Mouse (Mus musculus) liver, adult 2 months (tissue): ENCODE results near the gene Tuft1. TPM values are rescaled to one million over a fixed set of nuclear protein-coding genes. Genes with fewer than 3 reads are reported as not detected.
"Not testable (repeated sequence)": the region's sequence is repeated elsewhere in the genome, so short reads cannot be mapped to it uniquely, and the experiment has no call there.

Source experiments
- DNase-seq: peaks from one replicate; pipeline ENCODE4 v3.0.0-alpha.2; 2011; ENCODE audit warnings: low read depth, low spot score; ENCODE audit errors: extremely low read depth
- H3K27ac ChIP-seq: fragments of 200-500 bp; replicated peaks from 2 replicates; pipeline ENCODE4 v1.5.1; 2012; ENCODE audit warnings: low read depth, mild to moderate bottlenecking, control low read depth, inconsistent platforms, low read length; ENCODE audit not compliant: insufficient read depth
- H3K27me3 ChIP-seq: fragments of 200-500 bp; 2 replicates; pipeline ENCODE4 v1.6.1; 2012; ENCODE audit warnings: mild to moderate bottlenecking, moderate library complexity, low read length, inconsistent platforms; ENCODE audit not compliant: control insufficient read depth, insufficient read depth
- H3K36me3 ChIP-seq: fragments of 200-500 bp; 2 replicates; pipeline ENCODE4 v1.6.1; 2012; ENCODE audit warnings: low read length, inconsistent platforms; ENCODE audit not compliant: control insufficient read depth, insufficient read depth
- H3K4me1 ChIP-seq: fragments of 200-500 bp; 2 replicates; pipeline ENCODE4 v1.6.1; 2011; ENCODE audit warnings: low read length; ENCODE audit not compliant: control insufficient read depth, insufficient read depth
- H3K4me3 ChIP-seq: fragments of 200-500 bp; 2 replicates; pipeline ENCODE4 v1.5.1; 2011; ENCODE audit warnings: low read depth, mild to moderate bottlenecking, control low read depth, low read length, moderate library complexity; ENCODE audit not compliant: insufficient read depth
- H3K79me2 ChIP-seq: fragments of 200-500 bp; 2 replicates; pipeline ENCODE4 v1.6.1; 2012; ENCODE audit warnings: inconsistent platforms, mild to moderate bottlenecking, low read length, moderate library complexity; ENCODE audit not compliant: control insufficient read depth, insufficient read depth
- H3K9ac ChIP-seq: fragments of 200-500 bp; 2 replicates; pipeline ENCODE4 v1.6.1; 2012; ENCODE audit warnings: low read depth, mild to moderate bottlenecking, control low read depth, inconsistent platforms, low read length
- CTCF ChIP-seq: fragments of 200-500 bp; IDR thresholded peaks from 2 replicates; pipeline ENCODE4 v1.5.1; 2011; ENCODE audit warnings: low read depth, low read length, control low read depth
- POLR2A ChIP-seq: fragments of 200-500 bp; IDR thresholded peaks from 2 replicates; pipeline ENCODE4 v1.6.1; 2011; ENCODE audit warnings: low read length, control low read depth; ENCODE audit not compliant: insufficient read depth; ENCODE audit errors: extremely low read depth
- WGBS: fragments of 180-500 bp; shearing (Covaris S2); methylation state at CpG from one replicate; pipeline ENCODE4 v1.1.7; 2018; 5-methylcytosine and 5-hydroxymethylcytosine counted together
- polyA plus RNA-seq: library from polyadenylated mRNA; depleted of rRNA; stranded (reverse); fragments of >200 nt; gene quantifications from 2 replicates; pipeline ENCODE4 v1.2.3, GENCODE M21; 2012
- total RNA-seq: library from RNA; depleted of rRNA; stranded (reverse); fragments of >200 nt; gene quantifications from 2 replicates; pipeline ENCODE4 v1.2.3, GENCODE M21; 2014

The Tuft1 gene
- total and polyA plus RNA-seq, 2 experiments: 2.6 to 7.3 TPM

DNA sequence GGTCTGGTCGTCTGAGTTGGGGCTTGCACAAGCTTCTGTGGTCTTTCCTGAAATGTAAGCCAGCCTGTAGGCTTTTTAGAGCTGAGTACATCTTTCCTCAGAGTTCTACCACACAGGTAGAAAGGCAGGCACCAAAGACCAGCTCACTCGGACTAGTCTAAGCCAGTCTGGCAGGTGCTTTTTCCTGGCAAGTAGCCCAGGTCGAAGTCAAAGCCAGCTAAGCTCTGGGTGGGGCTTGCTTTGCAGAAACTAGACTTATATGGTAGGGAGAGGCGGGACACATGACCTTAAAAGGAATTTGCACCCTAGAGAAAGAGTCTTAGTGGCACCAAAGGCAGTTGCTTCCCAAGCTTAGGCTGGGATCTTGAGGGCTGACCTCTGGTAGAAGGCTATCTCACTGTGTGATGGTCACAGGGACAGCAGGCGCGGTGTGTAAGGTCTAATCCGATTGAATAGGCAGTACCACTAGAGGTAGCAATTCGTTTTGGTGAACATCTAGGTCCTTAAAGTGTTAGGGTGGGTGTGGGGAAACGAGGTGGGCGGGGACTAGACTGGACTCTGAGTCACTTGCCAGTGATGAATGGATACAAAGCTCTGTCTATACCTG lies 573 bp upstream of the Tuft1 start:
- not testable (repeated sequence) for H3K4me1 ChIP-seq, H3K9ac ChIP-seq, H3K27me3 ChIP-seq, H3K79me2 ChIP-seq, H3K4me3 ChIP-seq, H3K36me3 ChIP-seq, H3K27ac ChIP-seq
- DNase-seq: peak; percentile 73
- WGBS: 17% methylated on average over 8 of the region's 10 CpGs

DNA sequence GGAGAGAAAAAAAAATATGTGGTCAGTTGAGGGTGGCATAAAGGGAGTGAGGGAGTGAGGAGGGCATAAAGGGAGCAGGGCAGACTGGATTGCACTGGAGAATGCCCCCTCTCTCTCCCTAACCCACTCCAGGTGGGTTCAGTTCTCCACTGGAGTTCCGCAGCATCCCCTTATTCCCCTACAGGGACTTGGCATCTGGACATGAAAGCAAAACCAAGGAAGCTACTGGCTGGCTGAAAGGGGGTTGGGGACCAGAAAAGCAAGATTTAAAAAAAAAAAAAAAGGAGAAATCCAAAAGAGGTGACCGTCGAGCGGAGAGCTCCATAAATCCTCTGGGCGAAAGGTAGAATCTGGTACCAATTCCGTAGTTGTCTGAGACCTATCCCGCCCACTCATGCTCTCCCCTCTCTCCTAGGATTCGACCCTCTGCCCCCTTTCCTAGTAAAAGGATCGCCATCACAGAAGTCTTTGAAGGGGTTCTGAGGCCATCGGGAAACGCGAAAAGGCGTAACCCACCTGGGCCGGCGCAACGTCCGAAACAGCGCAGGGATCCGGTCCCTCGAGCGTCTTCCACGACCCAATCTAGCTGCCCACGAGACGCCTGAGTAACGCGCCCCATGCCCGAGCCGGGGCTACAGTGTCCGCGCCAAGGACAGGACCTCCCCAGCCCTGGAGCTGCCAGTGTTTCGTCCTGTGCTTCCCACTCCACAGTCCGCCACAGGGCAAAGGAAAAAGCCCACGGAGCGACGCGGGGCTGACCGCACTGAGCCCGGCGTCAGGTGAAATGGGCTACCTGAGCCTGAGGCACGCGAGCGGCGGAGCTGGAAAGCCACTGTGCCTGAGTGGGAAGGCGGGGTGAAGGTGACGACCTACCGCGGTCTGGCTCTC lies 576 bp downstream of the Tuft1 start:
- DNase-seq, H3K27me3 ChIP-seq, H3K27ac ChIP-seq, H3K79me2 ChIP-seq, H3K36me3 ChIP-seq, H3K4me1 ChIP-seq: not testable (repeated sequence)
- Histone ChIP-seq H3K4me3 (peak overlapping the region; percentile 57), H3K9ac (peak overlapping the region; percentile 55)
- 4% methylated on average over 23 of the region's 47 CpGs for WGBS

DNA sequence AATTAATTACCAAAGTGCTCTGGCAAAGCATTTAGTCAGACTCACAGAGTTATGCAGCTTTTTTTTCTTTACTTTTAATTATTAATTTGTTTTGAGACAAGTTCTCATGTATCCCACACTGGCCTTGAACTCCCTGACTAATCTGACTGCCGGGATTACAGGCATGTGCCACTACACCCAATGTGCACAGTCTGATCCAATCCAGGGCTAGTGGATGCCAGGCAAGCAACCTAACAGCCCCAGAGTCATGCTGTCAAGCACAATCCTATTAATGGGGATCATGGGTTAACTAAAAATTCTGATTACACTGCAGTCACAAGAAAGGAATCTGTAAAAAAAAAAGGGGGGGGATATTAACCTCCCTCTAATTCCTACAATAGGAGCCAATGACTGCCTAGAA lies 4.7 kb downstream of the Tuft1 start:
- not testable (repeated sequence) for H3K4me1 ChIP-seq, H3K27ac ChIP-seq, H3K79me2 ChIP-seq, H3K4me3 ChIP-seq, H3K36me3 ChIP-seq, H3K27me3 ChIP-seq, H3K9ac ChIP-seq
- peak; percentile 17 for DNase-seq
- WGBS: 30% methylated on average over 1 of the region's 1 CpGs

DNA sequence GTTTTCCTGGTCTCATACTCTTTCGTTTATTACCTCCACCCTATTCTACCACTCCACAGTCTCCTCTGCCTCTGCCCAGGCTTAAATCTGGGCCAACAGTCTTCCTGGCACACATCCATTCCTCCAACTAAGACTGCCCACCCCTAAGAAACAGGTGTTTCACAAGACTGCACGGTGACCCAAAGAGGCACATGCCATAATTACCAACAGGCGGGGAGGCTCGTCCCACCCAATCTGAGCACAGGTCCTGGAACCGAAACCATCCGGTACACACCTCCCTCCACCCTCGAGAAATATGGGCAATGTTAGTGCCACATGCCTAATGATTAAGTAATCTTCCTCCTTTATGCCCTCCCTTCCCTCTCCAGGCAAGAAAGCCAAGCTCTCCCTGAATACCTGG lies 8.3 kb downstream of the Tuft1 start:
- peaks cover 5% of the 10 kb centered on the region for H3K4me1 ChIP-seq
- no peak for DNase-seq
- H3K79me2 ChIP-seq: peaks cover 4% of the 10 kb centered on the region; the same call in 1 of the 2 replicates
- TF ChIP-seq CTCF: no peak
- no peak for TF ChIP-seq POLR2A
- H3K36me3 ChIP-seq: no peaks in the 10 kb centered on the region
- no peak overlapping the region for H3K9ac ChIP-seq
- H3K27me3 ChIP-seq: no peaks in the 10 kb centered on the region
- 79% methylated on average over 7 of the region's 7 CpGs for WGBS
- H3K4me3 ChIP-seq: no peak overlapping the region
- H3K27ac ChIP-seq: no peak overlapping the region

DNA sequence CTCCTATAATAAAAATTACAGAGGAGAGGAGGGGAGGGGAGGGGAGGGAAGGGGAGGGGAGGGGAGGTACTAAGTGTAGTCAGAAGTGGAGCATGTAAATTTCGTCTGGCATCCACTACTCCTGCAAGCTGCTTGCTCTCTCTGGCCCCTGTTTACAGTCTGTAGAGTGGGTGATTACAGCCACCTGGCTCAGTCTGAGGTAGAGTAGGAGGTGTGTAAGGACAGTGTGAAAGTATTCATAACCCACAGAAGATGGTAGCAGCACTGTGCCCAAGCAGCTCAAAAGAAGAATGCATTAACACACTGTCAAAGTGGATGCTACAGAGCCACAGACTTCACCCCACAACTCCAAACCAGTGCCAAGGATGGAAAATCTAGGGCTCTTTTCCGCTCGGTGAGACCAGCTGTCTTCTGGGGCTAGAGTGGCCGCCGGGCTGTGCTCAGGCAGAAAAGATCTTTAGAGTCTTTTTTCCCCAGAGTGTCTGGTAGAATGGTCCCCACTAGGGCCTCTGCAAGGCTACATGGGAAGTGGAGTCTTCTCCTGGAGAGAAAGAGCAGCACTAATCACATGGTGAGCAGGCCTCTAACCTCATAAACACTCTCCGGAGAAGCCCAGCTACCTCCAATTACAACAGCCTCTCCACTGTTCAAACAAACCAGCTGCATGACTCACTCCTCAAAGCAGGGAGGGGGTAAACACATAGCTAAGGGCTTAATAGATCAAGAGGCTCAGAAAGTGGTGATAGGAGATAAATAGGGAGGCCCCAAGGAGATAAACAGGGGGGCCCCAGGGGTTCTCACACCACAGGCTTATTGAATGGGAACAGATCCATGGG lies 9.7 kb downstream of the Tuft1 start:
- TF ChIP-seq POLR2A: no peak
- TF ChIP-seq CTCF: no peak
- Histone ChIP-seq H3K27me3 (no peaks in the 10 kb centered on the region), H3K4me3 (no peak overlapping the region), H3K9ac (no peak overlapping the region), H3K79me2 (peaks cover 4% of the 10 kb centered on the region; the same call in 1 of the 2 replicates), H3K27ac (no peak overlapping the region; the same call in 1 of the 2 replicates), H3K4me1 (peaks cover 5% of the 10 kb centered on the region), H3K36me3 (no peaks in the 10 kb centered on the region)
- DNase-seq: peak; percentile 17
- WGBS: 48% methylated on average over 6 of the region's 6 CpGs

DNA sequence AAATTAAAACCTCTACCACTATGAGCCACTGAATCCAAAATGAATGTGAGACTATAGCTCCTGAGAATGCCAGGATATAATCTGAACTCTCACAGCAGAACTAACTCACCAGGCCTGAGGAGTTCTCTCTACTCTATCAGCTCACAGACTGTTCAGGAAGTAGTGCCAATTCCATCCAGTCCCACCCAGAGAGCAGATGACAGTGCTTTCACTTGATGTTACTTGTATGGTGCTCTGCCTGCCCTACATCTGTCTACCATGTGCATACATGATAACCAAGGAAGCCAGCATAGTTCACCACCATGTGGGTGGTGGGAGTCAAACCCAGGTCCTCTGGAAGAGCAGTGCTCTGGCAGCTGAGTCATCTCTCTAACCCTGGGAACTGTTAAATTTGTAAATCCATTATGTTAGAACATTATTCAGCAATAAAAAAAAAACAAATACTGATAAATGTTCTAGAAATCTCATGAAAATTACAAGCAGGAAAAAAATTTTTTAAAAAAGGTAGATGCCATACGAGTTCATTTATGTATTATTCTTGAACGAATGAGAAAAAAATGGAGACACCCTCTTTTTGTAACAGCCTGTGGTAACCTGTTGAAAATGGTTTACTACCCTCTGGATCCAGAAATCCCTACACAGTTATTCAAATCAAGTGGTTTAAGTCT lies 16.0 kb downstream of the Tuft1 start, which contains the start of gene Gm10972:
Gene Gm10972, plus strand, starts transcription at position 618 of the 668 bp plus-strand sequence.
- H3K4me1 ChIP-seq, H3K79me2 ChIP-seq, H3K9ac ChIP-seq, H3K27ac ChIP-seq, H3K4me3 ChIP-seq, H3K27me3 ChIP-seq, DNase-seq, H3K36me3 ChIP-seq: not testable (repeated sequence)
- 85% methylated on average over 2 of the region's 2 CpGs for WGBS
